Mouse (Mus musculus) adrenal gland, adult (tissue): Measurements from ENCODE around the gene 1700011L22Rik.

Experiments
- DNase-seq, 2 experiments: peaks; one replicate each; pipeline ENCODE4 v3.0.0; 2022 to 2023; ENCODE audit warnings: low spot score in 1 of 2; ENCODE audit not compliant: inconsistent age in 2 of 2

Gene 1700011L22Rik

GRCm38 (mm10) chr8:79239996-79240395, 8.4 kb downstream of the 1700011L22Rik start:
- DNase-seq: no peak

GRCm38 (mm10) chr8:79239320-79239719, 9.1 kb downstream of the 1700011L22Rik start:
- DNase-seq: no peak

- DNase-seq: no peak
These were observed 19.0 kb downstream of the 1700011L22Rik start for GRCm38 (mm10) chr8:79229266-79229888.

GRCm38 (mm10) chr8:79227916-79228315, 20.5 kb downstream of the 1700011L22Rik start:
- no peak for DNase-seq

GRCm38 (mm10) chr8:79227194-79227593, 21.2 kb downstream of the 1700011L22Rik start:
- DNase-seq: no peak

GRCm38 (mm10) chr8:79226046-79226445, 22.3 kb downstream of the 1700011L22Rik start:
- no peak for DNase-seq

- no peak for DNase-seq
These were observed 22.8 kb downstream of the 1700011L22Rik start for GRCm38 (mm10) chr8:79225586-79225985.

- DNase-seq: no peak
These were observed 24.0 kb downstream of the 1700011L22Rik start for GRCm38 (mm10) chr8:79224363-79224762.

- no peak for DNase-seq
These were observed 25.6 kb downstream of the 1700011L22Rik start for GRCm38 (mm10) chr8:79222752-79223141.

GRCm38 (mm10) chr8:79222106-79222751, 26.1 kb downstream of the 1700011L22Rik start:
- no peak for DNase-seq

- DNase-seq: no peak
These were observed 36.7 kb downstream of the 1700011L22Rik start for GRCm38 (mm10) chr8:79211630-79212029.

GRCm38 (mm10) chr8:79209641-79210358, 38.6 kb downstream of the 1700011L22Rik start:
- peak; percentile 57 to 75 for DNase-seq

- peak; percentile 68 to 82 for DNase-seq
These were observed 39.4 kb downstream of the 1700011L22Rik start for GRCm38 (mm10) chr8:79208691-79209640.

- DNase-seq: no peak
These were observed 40.2 kb downstream of the 1700011L22Rik start for GRCm38 (mm10) chr8:79208181-79208580.

GRCm38 (mm10) chr8:79206895-79207294, 41.5 kb downstream of the 1700011L22Rik start:
- peak; percentile 14 to 72 for DNase-seq

- DNase-seq: no peak
These were observed 46.8 kb downstream of the 1700011L22Rik start for GRCm38 (mm10) chr8:79201446-79202147.

- DNase-seq: no peak
These were observed 49.7 kb downstream of the 1700011L22Rik start for GRCm38 (mm10) chr8:79198675-79199074.

- DNase-seq: no peak
These were observed 51.9 kb downstream of the 1700011L22Rik start for GRCm38 (mm10) chr8:79196481-79196880.

GRCm38 (mm10) chr8:79190071-79190470, 58.3 kb downstream of the 1700011L22Rik start:
- DNase-seq: peak; percentile 38 to 67

- peak; percentile 15 to 64 for DNase-seq
These were observed 62.9 kb downstream of the 1700011L22Rik start for GRCm38 (mm10) chr8:79185488-79185887.
